Mouse (Mus musculus) thymus, postnatal 25 days (tissue): Measurements from ENCODE around the gene Ms4a5.
"Not testable (repeated sequence)": the region's sequence is repeated elsewhere in the genome, so short reads cannot be mapped to it uniquely, and the experiment has no call there.

Source experiments
- DNase-seq: peaks from one replicate; pipeline ENCODE4 v3.0.0; 2022

Gene Ms4a5

DNA sequence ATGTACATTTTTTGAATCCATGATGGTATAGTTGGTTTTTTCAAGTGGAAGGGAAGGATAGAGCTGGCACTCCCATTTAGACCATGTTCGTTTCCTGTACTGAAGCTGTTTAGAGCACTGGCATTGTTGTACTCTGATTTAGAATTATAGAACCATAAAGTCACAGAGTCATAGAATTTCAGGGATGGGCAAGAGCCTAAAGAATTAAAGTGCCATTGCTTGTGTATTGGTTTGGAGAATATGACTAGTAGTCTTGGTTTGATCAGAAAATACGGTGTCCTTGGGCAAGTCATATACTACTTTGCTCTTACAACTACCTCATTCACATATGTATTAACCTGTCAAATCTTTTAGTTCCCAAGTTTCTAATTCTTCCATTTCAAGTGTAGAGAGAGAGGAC, at the start of gene Ms4a5:
TSS of gene Ms4a5 (minus strand) at position 101 of the 400 bp plus-strand sequence.
- DNase-seq = no peak

DNA sequence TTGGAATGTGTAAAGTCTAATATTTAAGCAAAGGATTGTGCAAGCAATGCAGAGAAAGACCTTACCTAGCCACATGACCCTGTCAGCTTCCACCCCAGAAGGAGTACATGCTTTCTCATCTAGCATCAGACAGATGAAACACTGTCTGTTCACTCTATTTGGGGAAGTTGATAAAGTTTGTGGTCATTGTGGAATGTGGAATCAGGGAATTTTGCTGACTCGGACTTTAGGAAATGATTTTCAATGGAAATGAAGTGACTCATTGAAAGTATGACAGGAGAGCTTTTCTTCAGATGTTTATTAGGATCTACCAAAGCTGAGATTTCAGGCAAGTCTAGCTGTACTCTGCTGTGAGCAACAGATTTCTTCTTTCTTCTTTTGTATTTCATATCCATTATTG, 37.5 kb upstream of the Ms4a5 start:
- DNase-seq = no peak

DNA sequence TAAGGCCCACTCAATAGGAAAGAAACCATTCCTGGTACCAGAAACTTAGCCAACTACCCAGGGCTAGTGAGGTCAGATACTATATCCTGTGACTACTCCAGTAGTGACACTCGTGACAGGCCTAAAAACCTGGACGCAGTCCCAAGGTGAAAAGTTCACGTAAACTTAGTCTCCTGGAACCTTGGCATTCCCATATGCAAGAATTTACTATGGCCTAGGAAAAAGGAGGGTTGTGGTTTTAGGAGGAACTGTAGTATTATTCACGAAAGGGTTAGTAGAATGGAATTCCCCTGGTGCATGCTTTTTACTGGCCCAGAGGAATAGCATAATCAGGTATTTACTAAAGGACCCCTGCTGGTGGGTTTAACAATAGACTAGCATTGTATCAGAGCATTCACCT, 33.1 kb upstream of the Ms4a5 start:
- DNase-seq = no peak

DNA sequence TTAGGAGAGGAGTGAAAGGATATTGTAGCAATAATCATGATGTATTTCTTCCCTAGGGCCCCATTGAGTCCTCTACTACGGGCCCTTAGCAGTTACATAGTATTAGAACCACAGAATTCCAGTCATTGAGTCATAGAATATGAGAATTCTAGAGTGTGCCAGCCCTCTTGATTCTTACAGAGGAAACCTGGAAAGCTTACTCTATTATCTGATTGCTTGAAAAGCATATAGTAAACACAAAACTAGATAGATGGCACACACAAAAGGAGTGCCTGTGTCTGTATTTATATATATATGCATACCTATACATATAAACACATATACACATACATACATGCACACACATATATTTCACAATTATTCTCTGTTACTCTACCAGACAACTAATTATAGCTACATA, 30.7 kb upstream of the Ms4a5 start, which contains the start of gene Ms4a14:
TSS of gene Ms4a14 (minus strand) at position 101 of the 400 bp plus-strand sequence.
- no peak for DNase-seq

DNA sequence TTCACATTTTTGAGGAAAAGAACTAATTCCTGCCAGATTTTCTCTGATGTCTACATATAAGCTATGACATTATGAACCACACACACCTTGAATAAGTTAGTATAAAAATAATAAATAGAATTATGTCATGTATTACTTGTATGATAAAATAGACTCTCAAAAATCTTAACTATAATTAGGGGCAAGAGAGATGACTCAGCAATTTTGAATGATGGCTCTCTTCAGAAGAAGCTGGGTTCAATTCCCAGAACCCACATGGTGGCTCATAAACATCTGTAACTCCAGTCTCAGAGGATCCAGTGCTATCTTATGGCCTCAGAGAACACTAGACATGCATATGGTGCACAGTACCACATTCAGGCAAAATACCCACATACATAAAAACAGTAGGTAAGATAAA, 25.2 kb upstream of the Ms4a5 start:
- DNase-seq = no peak

DNA sequence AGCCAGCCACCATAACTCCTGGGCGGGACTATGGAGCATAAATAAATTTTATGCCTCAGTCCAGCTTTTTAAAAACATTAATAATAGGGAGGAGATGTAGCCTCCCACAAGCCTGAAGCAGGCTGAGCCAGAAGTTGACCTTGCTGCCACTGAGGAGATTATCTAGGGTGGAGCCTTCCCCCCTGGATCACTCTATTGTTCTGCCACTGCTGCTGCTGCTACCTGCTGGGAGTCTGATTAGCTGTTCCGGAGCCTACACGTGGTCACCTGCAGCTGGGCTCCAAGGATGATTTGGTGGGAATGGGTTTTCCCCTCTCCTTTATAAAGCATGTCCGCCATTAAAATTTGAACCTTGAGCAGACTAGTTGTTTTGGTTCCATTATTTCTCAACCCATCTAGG, 15.9 kb upstream of the Ms4a5 start:
- not testable (repeated sequence) for DNase-seq

DNA sequence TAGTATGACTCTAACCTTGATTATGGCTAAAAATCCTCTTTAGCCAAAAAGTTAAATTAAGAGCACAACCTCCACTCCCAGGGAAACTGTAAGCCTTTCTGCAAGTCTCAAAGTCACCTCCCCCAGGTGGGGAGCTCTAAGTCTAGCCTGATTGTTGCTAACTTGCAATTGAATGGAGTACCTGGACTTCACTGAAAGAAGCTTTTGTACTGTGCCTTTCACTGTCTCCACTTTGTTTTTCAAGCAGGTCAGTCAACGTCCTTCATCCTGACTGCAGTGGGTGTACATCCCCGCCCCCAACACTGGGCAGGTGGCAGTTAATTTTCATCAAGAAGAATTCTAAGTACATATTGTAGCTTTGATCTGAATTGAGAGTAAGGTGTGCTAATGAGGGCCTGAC, 15.3 kb upstream of the Ms4a5 start:
- DNase-seq = no peak

DNA sequence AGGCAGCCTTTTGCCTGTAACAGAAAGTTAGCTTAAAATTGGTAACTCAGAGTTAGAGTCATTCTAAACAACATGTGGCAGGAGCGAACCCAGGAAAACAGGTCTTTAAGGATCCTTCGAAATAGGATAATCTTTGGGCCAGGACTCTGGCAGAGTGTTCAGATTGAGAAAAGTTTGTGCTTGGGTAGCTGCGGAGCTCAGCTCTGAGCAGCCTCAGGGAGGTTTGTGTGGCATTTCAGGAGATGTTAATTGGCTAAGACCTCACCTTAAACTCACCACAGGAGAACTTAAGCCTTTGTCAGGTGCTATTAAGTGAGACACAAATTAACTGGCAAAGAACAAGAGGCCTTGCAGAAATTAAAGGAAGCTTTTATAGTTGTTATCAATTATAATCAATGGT, 9.9 kb upstream of the Ms4a5 start:
- not testable (repeated sequence) for DNase-seq

DNA sequence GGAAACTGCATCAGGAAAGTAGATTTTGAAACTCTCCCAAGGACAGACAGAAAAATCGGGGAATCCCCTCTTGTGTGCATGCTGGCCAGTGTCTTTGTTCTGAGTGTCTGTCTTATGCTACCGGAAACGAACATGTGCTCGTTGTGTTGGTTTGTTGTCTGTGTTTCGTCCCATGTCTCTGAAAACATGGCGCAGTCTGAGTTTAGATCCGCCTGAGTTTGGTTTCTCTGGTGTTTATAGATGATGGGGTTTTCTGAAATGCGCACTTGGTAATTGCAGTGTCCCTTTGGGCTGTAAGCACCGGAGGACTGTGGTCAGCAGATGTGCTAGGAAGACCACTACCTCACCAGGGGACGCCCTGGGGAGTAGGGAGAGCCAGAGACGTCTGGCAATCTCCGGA, 9.3 kb upstream of the Ms4a5 start:
- peak; percentile 31 for DNase-seq

DNA sequence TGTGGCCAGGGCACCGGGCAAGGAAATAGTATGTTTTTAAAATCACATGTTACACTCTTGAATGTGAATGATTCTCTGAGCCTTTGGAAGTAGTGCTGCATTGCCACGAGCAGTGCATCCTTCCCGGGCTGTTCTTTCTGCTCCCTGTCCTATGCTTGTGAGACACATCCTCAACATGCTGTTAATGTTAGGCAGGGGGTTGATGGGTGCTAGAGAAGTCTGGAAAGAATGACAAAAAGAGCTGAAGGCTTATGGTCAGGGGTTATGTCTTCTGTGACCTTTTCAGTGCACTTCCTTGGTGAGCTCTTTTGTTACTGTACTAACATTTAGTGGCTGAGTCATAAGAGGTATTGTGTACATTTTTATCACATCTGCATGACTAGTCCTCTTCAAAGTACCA, 3.5 kb downstream of the Ms4a5 start:
- no peak for DNase-seq

DNA sequence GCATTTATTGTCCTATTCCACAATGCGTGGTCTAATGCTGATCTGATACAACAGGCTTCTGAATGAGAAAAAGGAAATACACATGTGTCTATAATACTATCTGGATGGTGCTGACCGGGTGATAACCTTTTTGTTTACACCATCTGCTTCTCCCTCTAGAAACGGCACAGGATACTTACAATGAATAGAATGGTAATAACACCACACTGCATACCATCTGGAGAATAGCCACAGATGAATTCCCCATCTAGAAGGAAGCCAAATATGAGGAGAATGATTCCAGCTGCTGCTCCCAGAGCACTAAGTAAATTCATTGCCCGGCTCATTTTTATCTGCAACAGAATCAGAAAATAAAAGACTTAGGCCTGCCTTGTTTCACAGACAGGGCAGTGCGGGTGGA, 7.2 kb downstream of the Ms4a5 start:
- no peak for DNase-seq

DNA sequence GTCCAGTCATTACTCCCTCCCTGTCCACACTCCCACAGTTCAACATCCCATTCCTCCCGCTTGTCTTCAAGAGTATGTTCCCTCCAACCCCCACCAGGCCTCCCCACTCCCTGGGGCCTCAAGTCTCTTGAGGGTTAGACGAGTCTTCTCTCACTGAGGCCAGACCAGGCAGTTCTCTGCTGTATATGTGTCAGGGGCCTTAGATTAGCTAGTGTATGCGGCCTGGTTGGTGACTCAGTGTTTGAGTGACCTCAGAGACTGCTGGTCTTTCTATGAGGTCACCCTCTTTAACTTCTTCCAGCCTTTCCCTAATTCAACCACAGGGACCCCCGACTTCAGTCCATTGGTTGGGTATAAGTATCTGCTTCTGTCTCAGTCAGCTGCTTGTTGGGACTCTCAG, 16.7 kb downstream of the Ms4a5 start:
- no peak for DNase-seq

DNA sequence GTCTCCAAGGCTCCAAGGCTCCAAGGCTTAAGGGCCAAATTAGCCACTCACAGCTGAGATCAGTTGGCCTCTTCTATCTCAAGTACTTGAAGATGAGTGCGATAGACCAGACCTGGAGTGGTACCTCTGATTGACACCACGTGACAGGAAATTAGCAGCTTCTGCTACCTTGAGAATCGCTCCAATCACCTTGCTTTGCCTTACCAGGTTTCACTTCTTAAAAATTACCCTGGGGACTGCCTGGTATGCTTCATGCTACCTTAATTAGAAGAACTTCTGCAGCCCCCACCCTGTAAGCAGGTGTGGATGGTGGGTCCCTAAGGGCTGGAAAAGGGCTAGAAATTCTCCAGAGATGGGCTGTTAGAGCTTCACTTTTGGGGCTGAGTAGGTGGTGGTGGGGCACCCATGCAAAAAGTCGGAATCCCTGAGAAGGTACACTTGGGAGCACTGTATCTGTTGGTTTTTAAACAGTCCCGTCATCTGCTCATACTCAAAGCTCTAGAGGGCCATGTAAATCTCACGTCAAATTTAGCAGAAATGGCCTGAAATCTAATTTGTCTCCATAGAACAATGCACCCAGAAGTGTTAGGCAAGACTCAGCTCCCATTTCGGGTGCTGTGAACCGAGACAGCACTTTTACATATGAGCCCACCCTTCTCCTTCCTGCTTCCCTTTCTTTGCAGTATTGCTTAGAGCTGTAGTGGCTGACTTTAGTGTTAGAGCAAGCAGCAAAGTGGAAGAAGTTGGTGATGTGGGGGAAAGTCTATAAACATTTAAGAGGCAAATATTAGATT, 17.4 kb downstream of the Ms4a5 start, which contains the start of gene Ms4a1:
TSS of gene Ms4a1 (minus strand) at position 190 of the 794 bp plus-strand sequence.
- DNase-seq = no peak

DNA sequence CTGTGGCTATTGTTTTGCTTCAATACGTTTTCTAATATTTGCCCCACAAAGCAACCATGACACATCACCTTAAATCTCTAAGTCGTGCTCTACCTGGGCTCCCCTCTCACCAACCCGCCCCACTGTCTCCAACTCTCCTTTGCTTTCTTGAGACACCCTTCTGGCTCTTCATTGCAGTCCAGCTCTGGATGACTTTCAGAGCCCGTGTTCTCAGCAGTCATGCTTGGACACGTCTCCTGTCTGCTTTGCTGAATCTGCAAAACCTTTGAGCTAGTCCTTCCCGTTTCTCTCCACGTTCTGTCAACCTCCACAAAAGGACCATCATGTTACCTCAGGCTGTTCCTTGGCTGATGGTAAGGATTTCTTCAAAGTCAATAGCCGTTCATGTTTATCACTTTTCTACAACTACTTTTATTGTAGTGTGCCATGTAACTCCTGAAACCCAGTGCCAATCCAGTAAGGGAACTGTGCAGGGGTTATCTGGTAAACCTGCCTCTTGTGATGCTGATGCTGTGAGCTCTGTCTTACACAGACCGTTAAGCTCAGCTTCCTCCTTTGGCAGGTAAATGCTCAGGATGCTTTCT, 19.0 kb downstream of the Ms4a5 start:
- no peak for DNase-seq

DNA sequence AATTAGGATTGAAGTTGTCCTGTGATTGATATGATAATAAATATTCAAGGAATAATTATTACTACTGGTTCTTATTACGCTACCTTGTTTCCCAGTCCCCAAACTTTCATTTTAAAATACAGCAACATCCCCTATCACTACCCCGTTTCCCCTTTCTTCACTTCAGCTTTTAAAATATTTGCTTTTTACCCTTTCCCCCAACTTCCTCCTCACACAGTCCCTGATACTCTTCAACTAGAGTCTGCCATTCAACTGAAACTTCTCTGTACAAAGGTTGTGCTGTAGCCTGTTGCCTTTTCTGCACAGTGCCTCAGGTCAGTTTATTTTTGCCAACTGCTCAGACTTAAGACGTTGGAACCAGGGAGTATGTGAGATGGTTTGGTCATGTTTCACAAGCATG, 20.1 kb downstream of the Ms4a5 start:
- no peak for DNase-seq

DNA sequence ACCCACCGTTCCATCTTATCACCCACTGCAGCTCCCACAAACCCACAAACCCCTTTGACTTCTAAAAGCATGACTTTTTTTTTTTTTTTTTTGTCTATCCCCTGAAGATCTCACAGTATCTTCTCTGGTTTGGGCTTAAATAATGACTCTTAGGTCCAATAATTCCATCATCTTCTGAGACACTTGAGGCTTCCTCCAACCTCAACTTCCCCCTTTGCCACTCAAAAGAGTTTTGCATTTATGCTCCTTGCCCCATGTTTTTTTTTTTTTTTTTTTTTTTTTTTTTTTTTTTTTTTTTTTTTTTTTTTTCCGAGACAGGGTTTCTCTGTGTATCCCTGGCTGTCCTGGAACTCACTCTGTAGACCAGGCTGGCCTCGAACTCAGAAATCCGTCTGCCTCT, 20.7 kb downstream of the Ms4a5 start:
- DNase-seq = not testable (repeated sequence)

DNA sequence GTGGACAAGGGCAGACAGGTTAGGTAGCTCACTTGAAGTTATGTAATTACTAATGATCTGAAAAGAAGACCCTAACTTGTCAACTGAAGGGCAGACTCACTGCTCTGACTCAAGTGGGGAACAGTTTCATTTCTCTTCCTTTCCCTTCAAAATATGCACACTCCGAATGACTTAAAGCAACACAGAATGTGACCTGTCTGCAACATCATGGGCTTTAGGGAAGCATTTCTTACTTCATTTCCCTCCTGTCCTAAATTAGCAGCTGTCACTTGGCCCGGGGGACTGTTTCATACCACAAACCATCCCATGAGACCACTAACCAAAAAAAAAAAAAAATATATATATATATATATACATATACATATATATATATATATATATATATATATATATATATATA, 22.2 kb downstream of the Ms4a5 start:
- DNase-seq = no peak

DNA sequence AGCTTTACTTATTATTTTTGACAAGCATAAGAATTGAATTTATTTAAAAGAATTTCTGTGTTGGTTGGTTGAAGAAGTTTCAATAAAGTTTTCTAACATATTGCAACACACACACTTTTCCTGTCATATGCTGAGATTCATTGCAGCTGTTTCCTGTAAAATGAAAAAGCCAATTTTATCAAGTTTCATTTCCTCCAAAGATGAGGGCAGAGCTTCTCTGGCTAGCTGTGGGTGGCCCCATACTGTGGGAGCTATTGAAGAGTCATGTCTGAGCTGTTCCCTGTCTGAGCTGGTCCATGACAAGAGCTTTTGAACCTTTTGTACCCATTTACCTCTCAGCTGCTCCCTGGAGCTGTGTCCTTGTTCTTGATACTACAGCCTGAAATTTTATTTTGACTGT, 39.4 kb downstream of the Ms4a5 start:
- no peak for DNase-seq

DNA sequence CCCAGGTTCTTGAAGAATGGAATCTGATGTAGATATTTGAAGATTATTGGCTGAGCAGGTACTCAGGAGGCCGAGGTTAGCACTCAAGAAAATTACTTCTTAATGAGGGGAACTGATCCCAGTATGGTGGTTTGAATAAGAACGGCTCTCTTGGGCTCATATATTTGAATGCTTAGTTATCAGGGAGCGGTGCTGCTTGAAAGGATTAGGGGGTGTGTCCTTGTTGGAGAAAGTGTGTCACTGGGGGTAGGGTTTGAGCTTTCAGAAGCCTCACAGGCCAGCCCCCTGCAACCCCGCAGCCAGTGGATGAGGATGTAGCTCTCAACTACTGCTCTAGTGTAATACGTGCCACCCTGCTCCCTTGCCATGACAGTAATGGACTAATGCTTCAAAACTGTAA, 41.1 kb downstream of the Ms4a5 start:
- no peak for DNase-seq

DNA sequence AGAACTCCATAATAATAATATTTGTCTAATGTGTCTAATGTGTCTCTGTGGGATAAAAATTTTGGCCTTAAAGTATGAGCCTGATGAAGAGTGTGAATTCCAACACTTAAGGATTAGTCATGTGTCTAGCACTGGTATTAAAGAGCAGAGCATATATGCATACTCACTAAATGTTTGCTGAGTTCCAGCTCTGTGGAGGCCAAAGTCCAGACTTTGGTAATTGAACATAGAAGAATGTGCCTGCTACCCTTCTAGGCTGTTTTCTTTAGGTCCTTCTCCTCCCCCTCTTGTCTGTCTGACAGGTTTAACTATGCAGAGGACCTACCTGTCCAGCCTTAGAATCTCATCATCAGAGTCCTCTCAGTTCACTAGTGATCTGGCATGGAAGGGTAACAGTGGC, 47.9 kb downstream of the Ms4a5 start:
- no peak for DNase-seq

DNA sequence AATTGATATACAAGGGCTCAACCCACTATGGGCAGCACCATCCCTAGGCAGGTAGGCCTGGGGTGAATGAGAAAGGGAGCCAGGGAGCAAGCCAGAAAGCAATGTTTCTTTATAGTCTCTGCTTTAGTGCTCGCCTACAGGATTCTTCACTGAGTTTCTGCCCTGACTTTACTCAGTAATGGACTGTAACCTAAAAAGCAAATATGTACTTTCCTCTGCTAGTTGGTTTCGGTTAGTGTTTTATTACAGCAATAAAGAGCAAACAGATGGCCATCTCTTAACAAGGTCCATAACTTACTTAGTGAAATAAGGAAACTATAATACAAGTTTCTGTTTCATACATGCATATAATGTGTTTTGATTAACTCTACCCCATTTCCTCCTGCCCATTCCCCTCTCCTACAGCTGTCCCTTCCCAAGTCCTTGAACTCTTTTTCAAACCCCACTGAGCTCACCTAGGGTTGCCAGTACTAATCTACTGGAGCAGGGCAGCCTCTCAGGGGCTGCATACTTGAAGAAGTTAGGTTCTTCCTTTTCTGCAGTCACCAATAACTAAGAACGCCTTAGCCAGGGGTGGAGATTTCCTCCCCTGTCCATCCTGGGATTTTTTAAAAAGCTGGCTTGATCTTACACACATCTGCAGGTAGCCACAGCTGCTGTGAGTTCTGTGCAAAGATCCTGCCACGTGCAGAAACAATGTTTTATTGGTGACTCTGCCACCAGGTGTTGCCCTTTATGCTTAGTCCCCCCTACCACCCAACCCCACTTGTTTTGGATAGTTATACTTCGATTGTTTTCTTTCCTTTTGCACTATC, 48.5 kb downstream of the Ms4a5 start:
- DNase-seq = no peak

DNA sequence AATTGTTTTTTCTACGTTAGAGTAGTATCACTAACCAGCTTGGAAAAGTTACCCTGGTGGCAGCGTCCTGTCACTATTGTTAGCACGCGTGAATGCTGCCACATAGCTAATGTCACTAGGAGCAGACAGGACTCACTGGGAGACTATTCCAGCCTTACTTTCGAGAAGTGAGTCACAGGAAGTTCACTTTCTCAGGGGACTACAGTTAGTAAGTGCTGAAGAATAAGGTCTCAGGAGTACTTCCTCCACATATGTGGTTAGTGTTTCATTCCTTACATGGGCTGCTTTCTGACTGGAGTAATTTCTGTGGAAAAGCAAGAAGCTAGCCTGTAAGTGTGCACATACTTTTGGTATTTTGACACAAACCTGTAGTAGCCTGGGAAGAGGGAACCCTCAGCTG, 49.4 kb downstream of the Ms4a5 start:
- DNase-seq = no peak

DNA sequence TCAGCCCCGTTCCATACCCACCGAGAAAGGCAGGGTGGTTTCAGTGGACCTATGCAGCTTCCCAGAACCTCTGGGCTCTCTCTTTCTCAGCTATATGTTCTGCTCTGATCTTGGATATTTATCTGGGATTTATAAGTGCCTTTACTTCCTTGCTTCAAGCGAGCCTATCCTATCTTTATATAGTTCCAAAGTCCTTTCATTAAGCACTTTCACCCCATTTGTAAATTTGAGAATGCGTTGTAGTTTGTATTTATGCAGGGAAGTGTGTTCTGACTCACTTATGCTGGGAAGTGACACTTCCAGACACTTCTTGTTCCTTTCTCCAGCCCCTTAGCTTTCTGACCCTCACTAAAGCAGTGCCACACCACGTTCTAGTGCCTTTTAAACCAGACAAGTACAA, 51.3 kb downstream of the Ms4a5 start, which contains the start of gene Ms4a12:
TSS of gene Ms4a12 (minus strand) at position 101 of the 400 bp plus-strand sequence.
- no peak for DNase-seq
